ENCODE assay signal across 25 mouse cellular contexts in genomic region chr11:80420202-80420984, GRCm38 (mm10). TPM values are rescaled to one million over a fixed set of nuclear protein-coding genes. Genes with fewer than 3 reads are reported as not detected.
DNase-seq lines count a peak whose midpoint lies in the region; ATAC-seq and TF ChIP-seq lines count a peak whose summit lies in the region.
"Had no signal": no experiment of that assay in that cellular context is flagged by ENCODE, and none has a peak within 500 bp of the region (broad histone marks: within the 10 kb centered on the region; RNA-seq: fewer than 3 reads in every experiment).

No protein-coding gene starts in this region.

- no peak overlapping the region for H3K9ac ChIP-seq in intestine, embryonic 16.5 days (ENCODE audit: low read depth, low read length)
- H3K9ac ChIP-seq in intestine, embryonic 15.5 days, result no peak overlapping the region
- H3K9ac ChIP-seq: embryonic facial prominence, embryonic 12.5 days; embryonic facial prominence, embryonic 15.5 days; forebrain, postnatal 0 days; heart, embryonic 13.5 days; hindbrain, embryonic 14.5 days had no signal

- H3K27ac ChIP-seq in intestine, embryonic 16.5 days (ENCODE audit: low read length), result no peak overlapping the region
- H3K27ac ChIP-seq in intestine, embryonic 15.5 days, result no peak overlapping the region
- H3K27ac ChIP-seq in bone marrow macrophage, adult 2 months (ENCODE audit: insufficient read depth, low read depth, low read length), result peak overlapping the region; percentile 43
- H3K27ac ChIP-seq: embryonic facial prominence, embryonic 12.5 days; embryonic facial prominence, embryonic 15.5 days; gastrocnemius, adult 2 months; heart, embryonic 13.5 days; hindbrain, embryonic 14.5 days; hindbrain, postnatal 0 days had no signal

- H3K4me3 ChIP-seq in intestine, embryonic 16.5 days (ENCODE audit: low read length), result no peak overlapping the region
- no peak overlapping the region for H3K4me3 ChIP-seq in intestine, embryonic 15.5 days (replicated peaks)
- no peak overlapping the region for H3K4me3 ChIP-seq in bone marrow macrophage, adult 2 months (ENCODE audit: insufficient read depth, low read length)
- H3K4me3 ChIP-seq: embryonic facial prominence, embryonic 12.5 days; embryonic facial prominence, embryonic 15.5 days; gastrocnemius, adult 2 months; heart, embryonic 13.5 days had no signal

- ATAC-seq in intestine, embryonic 16.5 days, result peak; percentile 36; the same call in 1 of the 2 replicates
- no peak for ATAC-seq in intestine, embryonic 15.5 days
- ATAC-seq in megakaryocyte progenitor cell, adult 5-6 weeks (replicated peaks; ENCODE audit: poor library complexity), result peak; percentile 42
- ATAC-seq: forebrain, embryonic 14.5 days; forebrain, postnatal 0 days; hindbrain, postnatal 0 days; Patski had no signal

- no peaks in the 10 kb centered on the region for H3K27me3 ChIP-seq in intestine, embryonic 16.5 days (replicated peaks; ENCODE audit: control insufficient read depth, insufficient read depth, low read length)
- no peaks in the 10 kb centered on the region for H3K27me3 ChIP-seq in intestine, embryonic 15.5 days (replicated peaks)
- H3K27me3 ChIP-seq: embryonic facial prominence, embryonic 12.5 days; embryonic facial prominence, embryonic 15.5 days; heart, embryonic 13.5 days; Patski had no signal

- no peak for TF ChIP-seq POLR2A in bone marrow macrophage, adult 2 months (IDR thresholded peaks at IDR 0.05; ENCODE audit: borderline replicate concordance, low read depth, low read length)

- TF ChIP-seq CTCF in bone marrow macrophage, adult 2 months (IDR thresholded peaks at IDR 0.05; ENCODE audit: low read depth, low read length), result no peak

- peaks cover under 1% of the 10 kb centered on the region; the same call in 1 of the 2 replicates for H3K36me3 ChIP-seq in intestine, embryonic 16.5 days (ENCODE audit: control insufficient read depth, insufficient read depth, low read length)
- 0 out of 2 replicates have a peak, but pooled peaks cover 3% of the 10 kb centered on the region for H3K36me3 ChIP-seq in intestine, embryonic 15.5 days

- H3K4me1 ChIP-seq in intestine, embryonic 16.5 days (ENCODE audit: control insufficient read depth, insufficient read depth, low read length), result no peaks in the 10 kb centered on the region
- H3K4me1 ChIP-seq in intestine, embryonic 15.5 days (replicated peaks), result no peaks in the 10 kb centered on the region
- peaks cover 20% of the 10 kb centered on the region for H3K4me1 ChIP-seq in bone marrow macrophage, adult 2 months (ENCODE audit: control insufficient read depth, insufficient read depth, low read length)
- H3K4me1 ChIP-seq: embryonic facial prominence, embryonic 12.5 days; embryonic facial prominence, embryonic 15.5 days; heart, embryonic 13.5 days had no signal

- DNase-seq in urinary bladder, postnatal 14 days (ENCODE audit: low spot score), result no peak
- DNase-seq in kidney, postnatal 10 days, result no peak
- DNase-seq in adrenal gland, adult 8-10 months, result no peak
- DNase-seq: adrenal gland, postnatal 14 days; B cell, adult 2 months; cerebellum, adult 11-12 months; cerebellum, adult 9-10 months; cerebellum, postnatal 25 days; forebrain, postnatal 0 days; gastrocnemius, adult 2 months; gastrocnemius, postnatal 14 days; heart, adult 18-20 months; heart, postnatal 14 days; heart, postnatal 4 days had no signal

- no peaks in the 10 kb centered on the region for H3K9me3 ChIP-seq in intestine, embryonic 16.5 days (ENCODE audit: control insufficient read depth, low read length)
- no peaks in the 10 kb centered on the region for H3K9me3 ChIP-seq in intestine, embryonic 15.5 days
- H3K9me3 ChIP-seq: embryonic facial prominence, embryonic 12.5 days; embryonic facial prominence, embryonic 15.5 days had no signal

- 57% methylated on average over 2 of the region's 2 CpGs for WGBS in intestine, embryonic 16.5 days
- WGBS in intestine, embryonic 15.5 days, result 65% methylated on average over 2 of the region's 2 CpGs

- no peak overlapping the region for H3K4me2 ChIP-seq in intestine, embryonic 16.5 days (ENCODE audit: low read depth, low read length)
- H3K4me2 ChIP-seq in intestine, embryonic 15.5 days (replicated peaks), result no peak overlapping the region
- H3K4me2 ChIP-seq: embryonic facial prominence, embryonic 12.5 days; embryonic facial prominence, embryonic 15.5 days; heart, embryonic 13.5 days; hindbrain, embryonic 14.5 days had no signal

RNA-seq across cellular contexts. Expression of gene Psmd11, which starts 8.0 kb away (rescaled TPM):
- 259 and 281 TPM in 2 replicates for polyA plus RNA-seq in intestine, embryonic 16.5 days (2015; fragmentation: Nextera tagmentation; extraction: Ambion mirVana)
- 269 and 297 TPM in 2 replicates for polyA plus RNA-seq in intestine, embryonic 15.5 days (2015; fragmentation: Nextera tagmentation; extraction: Ambion mirVana)
- polyA plus RNA-seq in bone marrow macrophage, adult 2 months (2012; ENCODE audit: insufficient read depth, insufficient read length, missing spikeins), result 64.7 and 65.0 TPM in 2 replicates
- total RNA-seq in megakaryocyte progenitor cell, adult 5-6 weeks (2015), result 103 and 105 TPM in 2 replicates
- total RNA-seq in megakaryocyte progenitor cell, adult 5-6 weeks (2017), result 78.8 and 83.5 TPM in 2 replicates
- total RNA-seq in adrenal gland, adult 8-10 months (2022), result 100 to 1,000 TPM; 121 to 161 (median 141) TPM

RNA-seq across cellular contexts. Expression of gene Zfp207, which starts 37.3 kb away (rescaled TPM):
- 170 and 172 TPM in 2 replicates for polyA plus RNA-seq in intestine, embryonic 16.5 days (2015; fragmentation: Nextera tagmentation; extraction: Ambion mirVana)
- 177 and 197 TPM in 2 replicates for polyA plus RNA-seq in intestine, embryonic 15.5 days (2015; fragmentation: Nextera tagmentation; extraction: Ambion mirVana)
- polyA plus RNA-seq in bone marrow macrophage, adult 2 months (2012; ENCODE audit: insufficient read depth, insufficient read length, missing spikeins), result 148 and 154 TPM in 2 replicates
- total RNA-seq in megakaryocyte progenitor cell, adult 5-6 weeks (2015), result 389 and 414 TPM in 2 replicates
- total RNA-seq in megakaryocyte progenitor cell, adult 5-6 weeks (2017), result 215 and 254 TPM in 2 replicates
- 100 to 1,000 TPM; 115 to 175 (median 146) TPM for total RNA-seq in adrenal gland, adult 8-10 months (2022)

RNA-seq across cellular contexts. Expression of gene 5730455P16Rik, which starts 42.6 kb away (rescaled TPM):
- 11.5 and 14.9 TPM in 2 replicates for polyA plus RNA-seq in intestine, embryonic 16.5 days (2015; fragmentation: Nextera tagmentation; extraction: Ambion mirVana)
- polyA plus RNA-seq in intestine, embryonic 15.5 days (2015; fragmentation: Nextera tagmentation; extraction: Ambion mirVana), result 15.7 and 18.4 TPM in 2 replicates
- polyA plus RNA-seq in bone marrow macrophage, adult 2 months (2012; ENCODE audit: insufficient read depth, insufficient read length, missing spikeins), result 12.5 and 15.2 TPM in 2 replicates
- 5.6 and 6.1 TPM in 2 replicates for total RNA-seq in megakaryocyte progenitor cell, adult 5-6 weeks (2015)
- total RNA-seq in megakaryocyte progenitor cell, adult 5-6 weeks (2017), result 9.0 and 11.3 TPM in 2 replicates
- total RNA-seq in adrenal gland, adult 8-10 months (2022), result 10 to 100 TPM; 23.4 to 34.3 (median 27.3) TPM

RNA-seq across cellular contexts. Expression of gene Cdk5r1, which starts 56.4 kb away (rescaled TPM):
- polyA plus RNA-seq in intestine, embryonic 16.5 days (2015; fragmentation: Nextera tagmentation; extraction: Ambion mirVana), result 0.87 and 0.88 TPM in 2 replicates
- 1.4 and 1.8 TPM in 2 replicates for polyA plus RNA-seq in intestine, embryonic 15.5 days (2015; fragmentation: Nextera tagmentation; extraction: Ambion mirVana)
- polyA plus RNA-seq in bone marrow macrophage, adult 2 months (2012; ENCODE audit: insufficient read depth, insufficient read length, missing spikeins), result 1.1 and 1.2 TPM in 2 replicates
- 5.0 and 5.8 TPM in 2 replicates for total RNA-seq in megakaryocyte progenitor cell, adult 5-6 weeks (2015)
- total RNA-seq in megakaryocyte progenitor cell, adult 5-6 weeks (2017), result 5.5 and 5.7 TPM in 2 replicates
- total RNA-seq in adrenal gland, adult 8-10 months (2022), result 1 to 10 TPM; 2.4 to 3.9 (median 3.4) TPM
